Mouse (Mus musculus): ENCODE measurements around the gene Coil. TPM values are rescaled to one million over a fixed set of nuclear protein-coding genes. Genes with fewer than 3 reads are reported as not detected.

Coil gene
- polyA plus RNA-seq, 1 experiment from 2014 or later: 2.7 TPM

DNA sequence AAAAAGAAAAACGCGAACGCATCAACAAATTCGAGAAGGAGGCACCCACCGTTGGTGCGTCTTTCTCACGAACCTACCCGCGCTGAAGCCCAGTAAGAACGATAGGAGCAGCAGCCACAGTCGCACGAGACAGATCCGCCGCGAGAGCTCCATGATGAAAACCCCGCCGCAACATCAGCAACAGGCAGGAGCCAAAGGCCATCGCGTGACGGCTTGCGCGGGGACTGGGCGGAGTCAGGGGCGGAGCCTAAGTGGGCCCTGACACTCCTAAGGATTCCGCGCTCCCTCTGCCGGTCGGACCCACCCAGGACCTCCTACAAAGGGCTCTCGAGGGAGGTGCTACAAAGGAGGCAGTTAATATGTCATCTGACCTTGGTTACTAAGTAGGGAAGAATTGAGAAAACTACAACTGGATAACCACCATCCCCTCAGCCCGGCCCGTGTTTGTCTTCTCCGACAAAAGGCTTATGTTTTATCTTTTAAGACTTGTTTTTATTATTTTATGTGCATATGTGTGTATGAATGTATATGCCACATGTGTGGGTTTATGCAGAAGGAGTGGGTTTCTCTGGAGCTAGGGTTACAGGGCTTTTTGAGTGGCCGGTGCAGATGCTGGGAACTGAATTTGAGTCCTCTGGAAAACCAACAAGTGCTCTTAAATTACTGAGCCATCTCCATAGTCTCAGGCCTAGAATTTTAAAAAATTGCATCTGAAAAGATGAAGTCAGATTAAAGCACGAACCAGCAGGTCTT lies 14.7 kb upstream of the Coil start, which contains the start of gene Scpep1:
Gene Scpep1 (minus strand): TSS at position 249 of the 753 bp plus-strand sequence.
- DNase-seq: peak; percentile 98
- H3K4me1 ChIP-seq (ENCODE audit: insufficient read depth): peaks cover 11% of the 10 kb centered on the region
- peak within 1 kb of the TSS; percentile 36 for H3K9ac ChIP-seq (replicated peaks)
- H3K4me2 ChIP-seq (ENCODE audit: low read depth, low read length): peak within 1 kb of the TSS; percentile 79
- peak within 1 kb of the TSS; percentile 59 for H3K27ac ChIP-seq (ENCODE audit: low read depth)
- peaks cover 5% of the 10 kb centered on the region for H3K36me3 ChIP-seq (replicated peaks; ENCODE audit: insufficient read depth, low read length)
- H3K9me3 ChIP-seq (ENCODE audit: low read length): no peaks in the 10 kb centered on the region
- WGBS (ENCODE audit: insufficient replicate concordance): 4% methylated on average over 34 of the region's 34 CpGs
- peak; percentile 98 for ATAC-seq
- TF ChIP-seq CTCF (IDR thresholded peaks at IDR 0.05; ENCODE audit: low read depth): peak; percentile 92
- TF ChIP-seq EP300 (IDR thresholded peaks at IDR 0.05; ENCODE audit: low read depth): peak; percentile 42; the same call in 1 of the 2 replicates
- H3K4me3 ChIP-seq (ENCODE audit: low read depth, low read length): peak within 1 kb of the TSS; percentile 62
- no peaks in the 10 kb centered on the region for H3K27me3 ChIP-seq (ENCODE audit: insufficient read depth, low read length)

DNA sequence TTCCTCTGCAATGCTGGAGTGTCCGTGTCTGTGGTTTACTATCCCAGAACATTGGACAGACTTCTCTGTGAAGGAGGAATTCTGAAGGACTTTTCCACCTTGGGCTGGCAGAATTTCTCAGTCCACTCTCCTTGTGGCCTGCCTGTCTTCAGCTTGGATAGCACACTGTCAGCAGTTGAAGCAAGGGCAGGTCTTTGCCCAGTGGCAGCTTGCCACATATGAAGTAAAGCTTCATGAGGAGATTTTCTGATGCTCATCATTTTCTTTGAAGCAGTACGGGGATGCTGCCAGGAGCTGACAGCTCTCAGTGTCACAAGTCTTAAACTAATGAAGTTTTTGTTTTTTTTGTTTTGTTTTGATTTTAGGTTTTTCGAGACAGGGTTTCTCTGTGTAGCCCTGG lies 11.2 kb upstream of the Coil start:
- TF ChIP-seq CTCF (IDR thresholded peaks at IDR 0.05; ENCODE audit: low read depth) (no peak), EP300 (IDR thresholded peaks at IDR 0.05; ENCODE audit: low read depth) (no peak)
- ATAC-seq (no peak), DNase-seq (no peak)
- H3K36me3 ChIP-seq (replicated peaks; ENCODE audit: insufficient read depth, low read length): no peaks in the 10 kb centered on the region
- H3K9ac ChIP-seq (replicated peaks): no peak overlapping the region
- H3K4me1 ChIP-seq (ENCODE audit: insufficient read depth): peaks cover 6% of the 10 kb centered on the region
- no peak overlapping the region for H3K4me2 ChIP-seq (ENCODE audit: low read depth, low read length)
- no peak overlapping the region for H3K4me3 ChIP-seq (ENCODE audit: low read depth, low read length)
- H3K9me3 ChIP-seq (ENCODE audit: low read length): no peaks in the 10 kb centered on the region
- no peaks in the 10 kb centered on the region for H3K27me3 ChIP-seq (ENCODE audit: insufficient read depth, low read length)
- H3K27ac ChIP-seq (ENCODE audit: low read depth): no peak overlapping the region
- 61% methylated on average over 3 of the region's 3 CpGs for WGBS (ENCODE audit: insufficient replicate concordance)

DNA sequence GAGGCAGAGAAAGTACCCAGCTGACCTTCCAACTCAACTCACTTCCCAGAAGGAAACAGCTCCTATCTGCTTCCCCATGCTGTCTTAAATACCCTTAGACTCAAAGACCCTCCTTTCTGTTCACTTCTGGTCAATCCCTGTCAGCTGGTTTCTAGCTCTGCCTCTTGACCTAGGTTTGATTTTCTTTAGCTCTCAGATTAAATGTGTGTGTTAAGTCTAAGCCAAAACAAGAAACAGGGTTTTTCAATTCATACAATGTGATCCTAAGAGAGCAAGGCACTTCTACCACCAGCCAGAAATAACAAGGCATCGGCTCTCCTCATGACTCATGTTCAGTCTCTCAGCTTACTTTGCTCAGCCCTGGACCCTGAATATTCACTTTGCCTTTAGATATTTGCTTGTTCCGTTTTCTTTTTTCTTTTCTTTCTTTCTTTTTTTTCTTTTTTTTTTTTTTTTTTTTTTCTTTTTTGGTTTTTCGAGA lies 3.1 kb upstream of the Coil start, which contains the start of gene Elobl:
Gene Elobl (minus strand): TSS at position 51 of the 481 bp plus-strand sequence.
- ATAC-seq: no peak

DNA sequence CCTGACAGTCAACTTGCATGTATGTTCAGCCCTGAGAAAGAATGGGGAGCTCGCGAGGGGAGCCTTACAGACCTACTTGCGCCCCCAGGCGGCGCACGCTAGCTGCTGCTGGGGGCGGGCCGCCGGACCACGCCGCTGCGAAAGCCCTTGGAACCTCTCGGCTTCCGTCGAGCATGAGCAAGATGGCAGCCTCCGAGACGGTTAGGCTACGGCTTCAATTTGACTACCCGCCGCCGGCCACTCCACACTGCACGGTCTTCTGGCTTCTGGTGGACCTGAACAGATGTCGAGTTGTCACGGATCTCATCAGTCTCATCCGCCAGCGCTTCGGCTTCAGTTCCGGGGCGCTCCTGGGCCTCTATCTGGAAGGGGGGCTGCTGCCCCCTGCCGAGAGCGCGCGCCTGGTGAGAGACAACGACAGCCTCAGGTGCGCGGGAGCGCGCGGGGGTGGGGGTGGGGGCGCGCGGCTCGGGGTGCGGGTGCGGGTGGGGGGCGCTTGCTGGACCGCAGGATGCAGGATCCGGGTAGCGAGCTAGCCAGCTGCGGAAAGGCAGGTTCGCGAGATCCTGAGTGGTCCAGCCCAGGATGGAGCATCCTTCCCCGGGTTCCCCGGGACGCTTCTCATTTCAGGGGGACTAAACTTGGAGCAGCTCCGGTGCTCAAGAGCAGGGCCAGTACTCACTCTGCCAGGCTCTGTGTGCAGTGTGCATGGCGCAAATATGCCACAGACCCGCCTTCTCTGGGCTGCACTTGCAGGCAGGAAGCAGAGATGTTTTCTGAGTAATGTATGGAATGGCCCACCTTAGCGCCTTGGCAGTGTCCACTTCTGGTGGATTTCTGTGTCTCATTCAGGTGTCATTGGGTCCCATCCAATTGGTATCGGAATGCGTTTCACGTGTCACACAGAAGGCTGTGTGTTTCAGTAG lies 4.0 kb downstream of the Coil start:
- WGBS (ENCODE audit: insufficient replicate concordance): 2% methylated on average over 60 of the region's 62 CpGs
- no peaks in the 10 kb centered on the region for H3K36me3 ChIP-seq (replicated peaks; ENCODE audit: insufficient read depth, low read length)
- peaks cover 6% of the 10 kb centered on the region for H3K4me1 ChIP-seq (ENCODE audit: insufficient read depth)
- H3K27ac ChIP-seq (ENCODE audit: low read depth): peak overlapping the region; percentile 59
- DNase-seq (peak; percentile 92), ATAC-seq (peak; percentile 95)
- peak overlapping the region; percentile 87 for H3K4me2 ChIP-seq (ENCODE audit: low read depth, low read length)
- H3K4me3 ChIP-seq (ENCODE audit: low read depth, low read length): peak overlapping the region; percentile 84
- H3K9me3 ChIP-seq (ENCODE audit: low read length): no peaks in the 10 kb centered on the region
- peak overlapping the region; percentile 81 for H3K9ac ChIP-seq (replicated peaks)
- H3K27me3 ChIP-seq (ENCODE audit: insufficient read depth, low read length): no peaks in the 10 kb centered on the region
- TF ChIP-seq EP300 (IDR thresholded peaks at IDR 0.05; ENCODE audit: low read depth): no peak
- peak; percentile 89 for TF ChIP-seq CTCF (IDR thresholded peaks at IDR 0.05; ENCODE audit: low read depth)

More for the DNA sequence above, 3.1 kb upstream of the Coil start, which contains the start of gene Elobl:
- Histone ChIP-seq H3K4me2 (ENCODE audit: low read depth, low read length) (no peak within 1 kb of the TSS), H3K27me3 (ENCODE audit: insufficient read depth, low read length) (no peaks in the 10 kb centered on the region), H3K9me3 (ENCODE audit: low read length) (no peaks in the 10 kb centered on the region), H3K9ac (replicated peaks) (no peak within 1 kb of the TSS), H3K36me3 (replicated peaks; ENCODE audit: insufficient read depth, low read length) (no peaks in the 10 kb centered on the region), H3K27ac (ENCODE audit: low read depth) (no peak within 1 kb of the TSS), H3K4me1 (ENCODE audit: insufficient read depth) (no peaks in the 10 kb centered on the region), H3K4me3 (ENCODE audit: low read depth, low read length) (no peak within 1 kb of the TSS)
- 81% methylated on average over 2 of the region's 3 CpGs for WGBS (ENCODE audit: insufficient replicate concordance)
- no peak for TF ChIP-seq CTCF (IDR thresholded peaks at IDR 0.05; ENCODE audit: low read depth)
- TF ChIP-seq EP300 (IDR thresholded peaks at IDR 0.05; ENCODE audit: low read depth): no peak
- no peak for DNase-seq

DNA sequence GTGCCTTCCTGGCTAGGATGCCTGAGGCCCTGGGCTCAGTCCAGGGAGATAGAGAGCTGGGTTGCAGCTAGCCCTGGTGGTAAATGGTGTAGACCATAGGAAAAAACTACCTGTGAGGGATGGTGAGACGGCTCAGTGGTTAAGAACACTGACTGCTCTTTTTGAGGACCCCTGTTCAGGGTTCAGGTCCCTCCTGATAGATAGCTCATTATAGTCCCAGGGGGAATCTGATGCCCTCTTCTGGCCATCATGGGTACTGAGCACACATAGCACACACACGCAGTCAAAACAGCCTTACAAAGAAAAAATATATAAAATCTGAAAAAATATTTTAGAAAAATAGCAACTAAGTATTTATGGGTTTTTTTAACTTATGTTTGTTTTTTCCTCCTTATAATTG lies 6.3 kb downstream of the Coil start:
- ATAC-seq: no peak
- H3K9ac ChIP-seq (replicated peaks): no peak overlapping the region

More for the DNA sequence above, 6.3 kb downstream of the Coil start:
- Histone ChIP-seq H3K4me2 (ENCODE audit: low read depth, low read length) (no peak overlapping the region), H3K4me1 (ENCODE audit: insufficient read depth) (peaks cover 6% of the 10 kb centered on the region), H3K9me3 (ENCODE audit: low read length) (no peaks in the 10 kb centered on the region), H3K27me3 (ENCODE audit: insufficient read depth, low read length) (no peaks in the 10 kb centered on the region), H3K27ac (ENCODE audit: low read depth) (no peak overlapping the region), H3K4me3 (ENCODE audit: low read depth, low read length) (no peak overlapping the region), H3K36me3 (replicated peaks; ENCODE audit: insufficient read depth, low read length) (no peaks in the 10 kb centered on the region)
- WGBS (ENCODE audit: insufficient replicate concordance): 84% methylated on average over 2 of the region's 2 CpGs
- TF ChIP-seq EP300 (IDR thresholded peaks at IDR 0.05; ENCODE audit: low read depth) (no peak), CTCF (IDR thresholded peaks at IDR 0.05; ENCODE audit: low read depth) (peak; percentile 60)
- DNase-seq: no peak
